In genomic region chr17:46724477-46725084, GRCm38 (mm10) we compare ENCODE assay signal across 19 mouse cellular contexts. TPM values are rescaled to one million over a fixed set of nuclear protein-coding genes. Genes with fewer than 3 reads are reported as not detected.
DNase-seq lines count a peak whose midpoint lies in the region; ATAC-seq and TF ChIP-seq lines count a peak whose summit lies in the region.
"Had no signal": no experiment of that assay in that cellular context is flagged by ENCODE, and none has a peak within 500 bp of the region (broad histone marks: within the 10 kb centered on the region; RNA-seq: fewer than 3 reads in every experiment).

No protein-coding gene starts in this region.

- TF ChIP-seq CTCF in cerebellum, adult 2 months (IDR thresholded peaks at IDR 0.05; ENCODE audit: borderline replicate concordance, insufficient read depth, low read depth, low read length), result no peak

- 75% methylated on average over 20 of the region's 20 CpGs for WGBS in cerebellum, adult 2 months
- WGBS in heart, embryonic 13.5 days, result 76% methylated on average over 15 of the region's 20 CpGs
- 85% methylated on average over 16 of the region's 20 CpGs for WGBS in heart, embryonic 11.5 days (ENCODE audit: insufficient replicate concordance)

- no peak overlapping the region for H3K4me3 ChIP-seq in cerebellum, adult 2 months (replicated peaks; ENCODE audit: insufficient read depth, low read depth, low read length)
- no peak overlapping the region for H3K4me3 ChIP-seq in heart, embryonic 13.5 days
- H3K4me3 ChIP-seq in heart, embryonic 11.5 days (ENCODE audit: low read depth, low read length), result no peak overlapping the region
- H3K4me3 ChIP-seq: embryonic facial prominence, embryonic 12.5 days; forebrain, embryonic 13.5 days; hindbrain, embryonic 15.5 days had no signal

- peaks cover 47% of the 10 kb centered on the region for H3K36me3 ChIP-seq in heart, embryonic 13.5 days
- peaks cover 2% of the 10 kb centered on the region for H3K36me3 ChIP-seq in heart, embryonic 11.5 days (ENCODE audit: control insufficient read depth, insufficient read depth, low read length)

- no peaks in the 10 kb centered on the region for H3K9me3 ChIP-seq in heart, embryonic 13.5 days
- H3K9me3 ChIP-seq in heart, embryonic 11.5 days (replicated peaks; ENCODE audit: control insufficient read depth, low read length), result no peaks in the 10 kb centered on the region
- H3K9me3 ChIP-seq: embryonic facial prominence, embryonic 12.5 days; forebrain, embryonic 13.5 days; G1E; hindbrain, embryonic 15.5 days had no signal

- no peak overlapping the region for H3K4me2 ChIP-seq in heart, embryonic 13.5 days
- H3K4me2 ChIP-seq in heart, embryonic 11.5 days, result no peak overlapping the region
- H3K4me2 ChIP-seq: embryonic facial prominence, embryonic 12.5 days; forebrain, embryonic 13.5 days; hindbrain, embryonic 15.5 days had no signal

- no peak for ATAC-seq in heart, embryonic 13.5 days (ENCODE audit: extremely low read depth, insufficient number of reproducible peaks, low FRiP score, low TSS enrichment)
- ATAC-seq in heart, embryonic 11.5 days (replicated peaks; ENCODE audit: insufficient number of reproducible peaks, low FRiP score, low TSS enrichment), result no peak
- ATAC-seq: intestine, embryonic 16.5 days had no signal

- no peaks in the 10 kb centered on the region for H3K27me3 ChIP-seq in cerebellum, adult 2 months (ENCODE audit: control insufficient read depth, insufficient read depth, low read length)
- H3K27me3 ChIP-seq in heart, embryonic 13.5 days (replicated peaks), result peaks cover 19% of the 10 kb centered on the region
- H3K27me3 ChIP-seq in heart, embryonic 11.5 days (ENCODE audit: control insufficient read depth, insufficient read depth, low read length), result peaks cover 18% of the 10 kb centered on the region

- peak; percentile 57 for DNase-seq in cerebellum, adult 11-12 months
- DNase-seq in cerebellum, adult 2 months, result no peak
- DNase-seq in cerebellum, postnatal 14 days, result peak; percentile 42 to 60
- DNase-seq in cerebellum, postnatal 4 days (ENCODE audit: low spot score in 2 of 2), result no peak
- peak; percentile 53 for DNase-seq in thymus, postnatal 0 days (ENCODE audit: low spot score)
- DNase-seq in thymus, postnatal 10 days (ENCODE audit: low spot score in 2 of 2), result no peak
- DNase-seq: adrenal gland, adult 8-10 months; adrenal gland, postnatal 36 days; cerebellum, adult 11 months had no signal

- peaks cover 26% of the 10 kb centered on the region for H3K4me1 ChIP-seq in cerebellum, adult 2 months (ENCODE audit: control insufficient read depth, insufficient read depth, low read length)
- peaks cover 33% of the 10 kb centered on the region for H3K4me1 ChIP-seq in heart, embryonic 13.5 days
- H3K4me1 ChIP-seq in heart, embryonic 11.5 days (ENCODE audit: control insufficient read depth, insufficient read depth, low read length), result peaks cover 8% of the 10 kb centered on the region; the same call in 1 of the 2 replicates
- H3K4me1 ChIP-seq: forebrain, embryonic 13.5 days; hindbrain, embryonic 15.5 days had no signal

- no peak overlapping the region for H3K27ac ChIP-seq in cerebellum, adult 2 months (ENCODE audit: insufficient read depth, low read length)
- H3K27ac ChIP-seq in heart, embryonic 13.5 days (replicated peaks), result no peak overlapping the region
- no peak overlapping the region for H3K27ac ChIP-seq in heart, embryonic 11.5 days (ENCODE audit: low read depth, low read length)
- H3K27ac ChIP-seq: embryonic facial prominence, embryonic 12.5 days; forebrain, embryonic 13.5 days; hindbrain, embryonic 15.5 days had no signal

- TF ChIP-seq POLR2A in cerebellum, adult 2 months (IDR thresholded peaks at IDR 0.05; ENCODE audit: borderline replicate concordance, insufficient read depth, low read length), result no peak

- 0 out of 2 replicates have a peak overlapping the region, but pooled peaks have one; percentile 24 for H3K9ac ChIP-seq in heart, embryonic 13.5 days
- no peak overlapping the region for H3K9ac ChIP-seq in heart, embryonic 11.5 days (ENCODE audit: low read depth, low read length)
- H3K9ac ChIP-seq: forebrain, embryonic 13.5 days; forebrain, postnatal 0 days; hindbrain, embryonic 15.5 days had no signal

RNA-seq across cellular contexts. Expression of gene Gnmt, which starts 4.4 kb away (rescaled TPM):
- 12.0 and 18.1 TPM in 2 replicates for polyA plus RNA-seq in cerebellum, adult 2 months (2012; rRNA removed)
- polyA plus RNA-seq in heart, embryonic 13.5 days (2015; fragmentation: Nextera tagmentation; extraction: Ambion mirVana), result 1.5 and 2.0 TPM in 2 replicates
- 0.61 and 1.0 TPM in 2 replicates for polyA plus RNA-seq in heart, embryonic 11.5 days (2014; fragmentation: Nextera tagmentation; extraction: Ambion mirVana)
- polyA plus RNA-seq in thymus, postnatal 0 days (2015; fragmentation: Nextera tagmentation; extraction: Ambion mirVana), result 2.9 and 3.0 TPM in 2 replicates
- polyA plus RNA-seq: CD4-positive, CD25-positive, alpha-beta regulatory T cell, adult 4 months had no signal

RNA-seq across cellular contexts. Expression of gene Pex6, which starts 13.3 kb away (rescaled TPM):
- polyA plus RNA-seq in cerebellum, adult 2 months (2012; rRNA removed), result 46.5 and 52.4 TPM in 2 replicates
- polyA plus RNA-seq in heart, embryonic 13.5 days (2015; fragmentation: Nextera tagmentation; extraction: Ambion mirVana), result 11.6 and 12.2 TPM in 2 replicates
- 9.0 and 9.7 TPM in 2 replicates for polyA plus RNA-seq in heart, embryonic 11.5 days (2014; fragmentation: Nextera tagmentation; extraction: Ambion mirVana)
- 22.8 and 23.3 TPM in 2 replicates for polyA plus RNA-seq in thymus, postnatal 0 days (2015; fragmentation: Nextera tagmentation; extraction: Ambion mirVana)

RNA-seq across cellular contexts. Expression of gene Ppp2r5d, which starts 19.7 kb away (rescaled TPM):
- 137 and 139 TPM in 2 replicates for polyA plus RNA-seq in cerebellum, adult 2 months (2012; rRNA removed)
- polyA plus RNA-seq in heart, embryonic 13.5 days (2015; fragmentation: Nextera tagmentation; extraction: Ambion mirVana), result 54.9 and 57.7 TPM in 2 replicates
- 52.5 and 63.6 TPM in 2 replicates for polyA plus RNA-seq in heart, embryonic 11.5 days (2014; fragmentation: Nextera tagmentation; extraction: Ambion mirVana)
- 54.0 and 56.6 TPM in 2 replicates for polyA plus RNA-seq in thymus, postnatal 0 days (2015; fragmentation: Nextera tagmentation; extraction: Ambion mirVana)

RNA-seq across cellular contexts. Expression of gene Cnpy3, which starts 27.4 kb away (rescaled TPM):
- 68.6 and 76.6 TPM in 2 replicates for polyA plus RNA-seq in cerebellum, adult 2 months (2012; rRNA removed)
- polyA plus RNA-seq in heart, embryonic 13.5 days (2015; fragmentation: Nextera tagmentation; extraction: Ambion mirVana), result 47.7 and 52.8 TPM in 2 replicates
- 46.5 and 51.9 TPM in 2 replicates for polyA plus RNA-seq in heart, embryonic 11.5 days (2014; fragmentation: Nextera tagmentation; extraction: Ambion mirVana)
- 55.1 and 58.0 TPM in 2 replicates for polyA plus RNA-seq in thymus, postnatal 0 days (2015; fragmentation: Nextera tagmentation; extraction: Ambion mirVana)

RNA-seq across cellular contexts. Expression of gene Ptcra, which starts 38.9 kb away (rescaled TPM):
- polyA plus RNA-seq in cerebellum, adult 2 months (2012; rRNA removed), result 0.19 and 0.23 TPM in 2 replicates
- polyA plus RNA-seq in heart, embryonic 13.5 days (2015; fragmentation: Nextera tagmentation; extraction: Ambion mirVana), result 0.23 and 0.44 TPM in 2 replicates
- 0.24 and 0.34 TPM in 2 replicates for polyA plus RNA-seq in heart, embryonic 11.5 days (2014; fragmentation: Nextera tagmentation; extraction: Ambion mirVana)
- 118 and 120 TPM in 2 replicates for polyA plus RNA-seq in thymus, postnatal 0 days (2015; fragmentation: Nextera tagmentation; extraction: Ambion mirVana)
- polyA plus RNA-seq: gonadal fat pad, adult 2 months had no signal

Comparison
In these comparisons a context has a peak if more than half of its experiments do, and no peak if none do; other contexts are left out.
1. DNase-seq: peak in cerebellum, adult 11-12 months (single experiment), cerebellum, postnatal 14 days (2 of 2) and thymus, postnatal 0 days (single experiment); none in cerebellum, adult 2 months (0 of 2), cerebellum, postnatal 4 days (0 of 2) and thymus, postnatal 10 days (0 of 2).